Mouse (Mus musculus) CH12.LX (cell line): ENCODE measurements around the gene Arhgap5. TPM values are rescaled to one million over a fixed set of nuclear protein-coding genes. Genes with fewer than 3 reads are reported as not detected.

Source experiments
- DNase-seq: peaks from one replicate; pipeline ENCODE4 v3.0.0-alpha.2; 2013; ENCODE audit errors: extremely low read depth
- H3K27ac ChIP-seq: 2 replicates; pipeline ENCODE4 v1.5.1; 2012; ENCODE audit warnings: low read depth, mild to moderate bottlenecking, control low read depth, moderate library complexity; ENCODE audit not compliant: insufficient read depth
- H3K27me3 ChIP-seq: replicated peaks from 2 replicates; pipeline ENCODE3; 2012; ENCODE audit warnings: inconsistent platforms
- H3K36me3 ChIP-seq, 2 experiments: replicated peaks in 1 of 2; 2 replicates each; pipeline versions ENCODE3 to v1.6.1; 2012; ENCODE audit warnings: inconsistent platforms in 1 of 2, low read length in 1 of 2, mild to moderate bottlenecking in 1 of 2, mixed read lengths in 1 of 2, moderate library complexity in 1 of 2; ENCODE audit not compliant: control insufficient read depth in 1 of 2, insufficient read depth in 1 of 2
- H3K4me1 ChIP-seq, 2 experiments: 2 replicates each; pipeline ENCODE4 v1.6.1; 2012; ENCODE audit warnings: inconsistent platforms in 1 of 2, moderate library complexity in 1 of 2; ENCODE audit not compliant: insufficient read depth in 2 of 2, control insufficient read depth in 1 of 2
- H3K4me2 ChIP-seq: 2 replicates; pipeline ENCODE4 v1.6.1; 2012; ENCODE audit warnings: low read depth, mild to moderate bottlenecking, control low read depth; ENCODE audit not compliant: poor library complexity, insufficient read depth, severe bottlenecking
- H3K4me3 ChIP-seq, 3 experiments: fragments of 150-350 bp in 1 of 3; sonication (generic) in 1 of 3; replicated peaks in 1 of 3; 2 replicates each; pipeline versions ENCODE3 to v1.5.1; 2011 to 2012; ENCODE audit warnings: low read depth in 2 of 3, low read length in 2 of 3, mild to moderate bottlenecking in 2 of 3, moderate library complexity in 2 of 3, control low read depth in 1 of 3, improper control_type of control experiment in 1 of 3, inconsistent platforms in 1 of 3, mixed read lengths in 1 of 3; ENCODE audit not compliant: poor library complexity in 1 of 3
- H3K79me2 ChIP-seq: replicated peaks from 2 replicates; pipeline ENCODE4 v1.6.1; 2012; ENCODE audit warnings: mild to moderate bottlenecking, moderate library complexity; ENCODE audit not compliant: control insufficient read depth, poor library complexity, insufficient read depth, severe bottlenecking; ENCODE audit errors: extremely low read depth
- H3K9ac ChIP-seq: 2 replicates; pipeline ENCODE4 v1.6.1; 2012; ENCODE audit warnings: low read depth, mild to moderate bottlenecking, control low read depth, moderate library complexity; ENCODE audit not compliant: insufficient read depth
- H3K9me3 ChIP-seq: replicated peaks from 2 replicates; pipeline ENCODE3; 2012; ENCODE audit warnings: low read length, inconsistent platforms, mixed read lengths
- BHLHE40 ChIP-seq: IDR thresholded peaks from 2 replicates; pipeline ENCODE4 v1.6.1; 2011; ENCODE audit warnings: mild to moderate bottlenecking, low read depth, low read length, improper control_type of control experiment
- CHD2 ChIP-seq: IDR thresholded peaks from 2 replicates; pipeline ENCODE4 v1.6.1; 2011; ENCODE audit warnings: low read length, improper control_type of control experiment
- CTCF ChIP-seq, 2 experiments: IDR thresholded peaks in 1 of 2; conservative IDR thresholded peaks in 1 of 2; 2 replicates each; pipeline ENCODE4 v1.5.1; 2011 to 2012; ENCODE audit warnings: low read depth in 2 of 2, low read length in 2 of 2, improper control_type of control experiment in 1 of 2, inconsistent platforms in 1 of 2, mild to moderate bottlenecking in 1 of 2, moderate library complexity in 1 of 2
- ELF1 ChIP-seq: IDR thresholded peaks from 2 replicates; pipeline ENCODE4 v1.6.1; 2014; ENCODE audit warnings: low read depth, mild to moderate bottlenecking, inconsistent platforms, low read length, improper control_type of control experiment
- HCFC1 ChIP-seq: IDR thresholded peaks from 2 replicates; pipeline ENCODE4 v1.6.1; 2012; ENCODE audit warnings: low read depth, mild to moderate bottlenecking, inconsistent platforms, low read length, improper control_type of control experiment
- IRF4 ChIP-seq: IDR thresholded peaks from 2 replicates; pipeline ENCODE4 v1.6.1; 2014; ENCODE audit warnings: low read depth, mild to moderate bottlenecking, inconsistent platforms, low read length, improper control_type of control experiment
- MAFK ChIP-seq: IDR thresholded peaks from 2 replicates; pipeline ENCODE4 v1.6.1; 2011; ENCODE audit warnings: low read length, improper control_type of control experiment; ENCODE audit not compliant: insufficient replicate concordance
- MAX ChIP-seq: IDR thresholded peaks from 2 replicates; pipeline ENCODE4 v1.6.1; 2011; ENCODE audit warnings: low read length, improper control_type of control experiment
- MEF2A ChIP-seq: IDR thresholded peaks from 2 replicates; pipeline ENCODE4 v1.6.1; 2014; ENCODE audit warnings: low read depth, mild to moderate bottlenecking, inconsistent platforms, low read length, improper control_type of control experiment, borderline replicate concordance
- NELFE ChIP-seq: IDR thresholded peaks from 2 replicates; pipeline ENCODE4 v1.6.1; 2011; ENCODE audit warnings: low read depth, low read length, improper control_type of control experiment
- POLR2A ChIP-seq: IDR thresholded peaks from 2 replicates; pipeline ENCODE4 v1.6.1; 2011; ENCODE audit warnings: low read depth, mild to moderate bottlenecking, improper control_type of control experiment, low read length
- POLR2AphosphoS2 ChIP-seq: IDR thresholded peaks from 2 replicates; pipeline ENCODE4 v1.6.1; 2011; ENCODE audit warnings: low read depth, low read length, improper control_type of control experiment
- SIN3A ChIP-seq: IDR thresholded peaks from 2 replicates; pipeline ENCODE4 v1.6.1; 2012; ENCODE audit warnings: low read length, improper control_type of control experiment, inconsistent platforms
- SMC3 ChIP-seq: IDR thresholded peaks from 2 replicates; pipeline ENCODE4 v1.6.1; 2011; ENCODE audit warnings: low read depth, low read length, improper control_type of control experiment
- TBP ChIP-seq: conservative IDR thresholded peaks from 2 replicates; pipeline ENCODE4 v1.6.1; 2011; ENCODE audit warnings: low read depth, low read length, improper control_type of control experiment
- ZNF384 ChIP-seq: IDR thresholded peaks from 2 replicates; pipeline ENCODE4 v1.6.1; 2012; ENCODE audit warnings: low read depth, low read length, improper control_type of control experiment, inconsistent platforms
- dilution Hi-C: fragments of 300-500 bp; cut with MboI; formaldehyde crosslinking; loops from 2 replicates; pipeline ENCODE4 v1.14.3; 2020; ENCODE audit warnings: low sequenced_read_pairs; ENCODE audit not compliant: extremely low pct_unique_long_range_greater_than_20kb, extremely low pct_ligation_motif_present
- in situ Hi-C: fragments of 300-500 bp; cut with MboI; formaldehyde crosslinking; loops from 3 replicates; pipeline ENCODE4 v1.14.3; 2019; ENCODE audit warnings: low sequenced_read_pairs, low pct_ligation_motif_present, low pct_unique_long_range_greater_than_20kb, mixed read lengths
- polyA plus RNA-seq: library from polyadenylated mRNA; unstranded; fragments of >175 nt; gene quantifications from 2 replicates; pipeline ENCODE4 v1.2.1, GENCODE M21; 2012; ENCODE audit warnings: low read depth; ENCODE audit not compliant: insufficient read length
- total RNA-seq, 2 experiments: library from RNA; depleted of rRNA; stranded (reverse); fragments of 300-350 nt in 1 of 2; fragments of >200 nt in 1 of 2; gene quantifications; 2 replicates each; pipeline ENCODE4 v1.2.3; 2012 to 2014

Arhgap5 gene
- total and polyA plus RNA-seq, 3 experiments = 12.0 to 42.7 (median 13.0) TPM

- in situ Hi-C loops (loop anchor here (25.0 kb wide), 2 partner anchors 349 to 451 kb away; partner anchors contain the start of gene Gpr33), dilution Hi-C loops (no loop called here)
- no peaks in the 10 kb centered on the region for H3K36me3 ChIP-seq
- no peaks in the 10 kb centered on the region for H3K27me3 ChIP-seq
- no peaks in the 10 kb centered on the region for H3K9me3 ChIP-seq
- H3K9ac ChIP-seq = no peak overlapping the region
- no peaks in the 10 kb centered on the region for H3K79me2 ChIP-seq
- peaks cover 0 to 15% of the 10 kb centered on the region in 2 experiments; a peak in 2 of 4 replicates for H3K4me1 ChIP-seq
- no peak for DNase-seq
- TF ChIP-seq TBP (no peak), ZNF384 (no peak), CHD2 (no peak), MEF2A (no peak), MAX (no peak), BHLHE40 (no peak), SIN3A (no peak), POLR2AphosphoS2 (no peak)
- no peak overlapping the region for H3K4me2 ChIP-seq
- H3K4me3 ChIP-seq = no peak overlapping the region
- no peak overlapping the region for H3K27ac ChIP-seq
Observed at GRCm38 (mm10) chr12:52488266-52488975, 15.4 kb upstream of the Arhgap5 start.

- no peak overlapping the region for H3K9ac ChIP-seq
- no peaks in the 10 kb centered on the region for H3K27me3 ChIP-seq
- no peak overlapping the region for H3K27ac ChIP-seq
- in situ Hi-C loops = loop anchor here (25.0 kb wide), 2 partner anchors 344 to 456 kb away; partner anchors contain the start of gene Gpr33
- no peaks in the 10 kb centered on the region for H3K36me3 ChIP-seq
- TF ChIP-seq CTCF (conservative IDR thresholded peaks at IDR 0.05 in 1 of 2, IDR thresholded peaks at IDR 0.05 in 1 of 2; ENCODE audit: low read depth in 2 of 2, low read length in 2 of 2) (no peak), MAX (no peak), NELFE (no peak), ELF1 (no peak), HCFC1 (no peak), MAFK (no peak), SMC3 (no peak), POLR2A (no peak), IRF4 (no peak), ZNF384 (no peak)
- dilution Hi-C loops = no loop called here
- H3K79me2 ChIP-seq = no peaks in the 10 kb centered on the region
- H3K4me1 ChIP-seq = peaks cover 0 to 15% of the 10 kb centered on the region in 2 experiments; a peak in 2 of 4 replicates
- no peak overlapping the region for H3K4me3 ChIP-seq
- H3K9me3 ChIP-seq = no peaks in the 10 kb centered on the region
- no peak for DNase-seq
- H3K4me2 ChIP-seq = no peak overlapping the region
Observed at GRCm38 (mm10) chr12:52493281-52493681, 10.5 kb upstream of the Arhgap5 start.
